Mouse (Mus musculus): Measurements from ENCODE around the gene Umad1. TPM values are rescaled to one million over a fixed set of nuclear protein-coding genes. Genes with fewer than 3 reads are reported as not detected.

Umad1 gene
- polyA plus RNA-seq, 1 experiment from 2014 or later: 57.4 TPM

GRCm38 (mm10) chr6:8376351-8376750 lies 117.3 kb downstream of the Umad1 start:
- no peak for ATAC-seq (ENCODE audit: low FRiP score, low read depth)
- H3K27ac ChIP-seq (replicated peaks): no peak overlapping the region
- H3K36me3 ChIP-seq: peaks cover 6% of the 10 kb centered on the region; the same call in 1 of the 2 replicates
- H3K9ac ChIP-seq: no peak overlapping the region
- WGBS: 95% methylated on average over 5 of the region's 5 CpGs
- no peak overlapping the region for H3K4me3 ChIP-seq
- no peaks in the 10 kb centered on the region for H3K27me3 ChIP-seq
- no peaks in the 10 kb centered on the region; the same call in 1 of the 2 replicates for H3K4me1 ChIP-seq (replicated peaks)
- H3K4me2 ChIP-seq: no peak overlapping the region
- no peaks in the 10 kb centered on the region for H3K9me3 ChIP-seq

- no peaks in the 10 kb centered on the region; the same call in 1 of the 2 replicates for H3K4me1 ChIP-seq (replicated peaks)
Observed at GRCm38 (mm10) chr6:8377667-8378066, 118.6 kb downstream of the Umad1 start.

GRCm38 (mm10) chr6:8389307-8389706 lies 130.2 kb downstream of the Umad1 start:
- no peaks in the 10 kb centered on the region for H3K36me3 ChIP-seq
- WGBS: 100% methylated on average over 2 of the region's 2 CpGs
- H3K4me1 ChIP-seq (replicated peaks): no peaks in the 10 kb centered on the region
- H3K27ac ChIP-seq (replicated peaks): no peak overlapping the region
- H3K9me3 ChIP-seq: no peaks in the 10 kb centered on the region
- H3K27me3 ChIP-seq: no peaks in the 10 kb centered on the region
- no peak overlapping the region for H3K9ac ChIP-seq
- H3K4me3 ChIP-seq: no peak overlapping the region
- no peak for ATAC-seq (ENCODE audit: low FRiP score, low read depth)
- H3K4me2 ChIP-seq: no peak overlapping the region

More at GRCm38 (mm10) chr6:8377667-8378066, 118.6 kb downstream of the Umad1 start:
- no peak overlapping the region for H3K27ac ChIP-seq (replicated peaks)
- no peak overlapping the region for H3K4me3 ChIP-seq
- H3K36me3 ChIP-seq: peaks cover 6% of the 10 kb centered on the region; the same call in 1 of the 2 replicates
- no peaks in the 10 kb centered on the region for H3K9me3 ChIP-seq
- WGBS: 90% methylated on average over 8 of the region's 8 CpGs
- ATAC-seq (ENCODE audit: low FRiP score, low read depth): no peak
- no peak overlapping the region for H3K9ac ChIP-seq
- no peaks in the 10 kb centered on the region for H3K27me3 ChIP-seq
- H3K4me2 ChIP-seq: no peak overlapping the region

DNA sequence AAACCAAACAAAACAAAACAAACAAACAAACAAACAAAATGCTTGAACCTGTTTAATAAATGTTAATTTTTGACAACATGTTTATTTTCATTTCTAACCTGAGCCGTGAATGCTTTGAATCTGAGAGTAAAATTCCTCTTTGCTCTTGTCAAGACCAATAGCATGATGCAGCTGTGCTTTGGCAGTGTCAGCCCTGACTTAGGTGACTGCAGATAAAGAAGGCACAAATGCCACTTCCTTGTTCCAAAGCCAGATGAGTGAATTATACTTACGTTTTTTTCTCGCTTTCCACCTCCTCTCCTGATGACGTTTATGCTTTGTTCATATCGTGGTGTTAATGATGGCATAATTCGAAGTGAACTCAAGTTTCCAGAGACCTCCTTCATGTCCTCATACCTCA lies 131.2 kb downstream of the Umad1 start:
- H3K27me3 ChIP-seq: no peaks in the 10 kb centered on the region
- H3K9ac ChIP-seq: no peak overlapping the region
- WGBS: 94% methylated on average over 6 of the region's 6 CpGs
- H3K4me2 ChIP-seq: no peak overlapping the region
- H3K4me3 ChIP-seq: no peak overlapping the region
- no peaks in the 10 kb centered on the region for H3K4me1 ChIP-seq (replicated peaks)
- ATAC-seq (ENCODE audit: low FRiP score, low read depth): no peak
- H3K9me3 ChIP-seq: no peaks in the 10 kb centered on the region
- no peaks in the 10 kb centered on the region for H3K36me3 ChIP-seq
- no peak overlapping the region for H3K27ac ChIP-seq (replicated peaks)

GRCm38 (mm10) chr6:8390935-8391334 lies 131.8 kb downstream of the Umad1 start:
- no peaks in the 10 kb centered on the region for H3K27me3 ChIP-seq
- H3K4me1 ChIP-seq (replicated peaks): no peaks in the 10 kb centered on the region
- no peak overlapping the region for H3K9ac ChIP-seq
- H3K36me3 ChIP-seq: no peaks in the 10 kb centered on the region
- no peak overlapping the region for H3K4me2 ChIP-seq
- no peaks in the 10 kb centered on the region for H3K9me3 ChIP-seq
- H3K4me3 ChIP-seq: no peak overlapping the region
- 74% methylated on average over 2 of the region's 2 CpGs for WGBS
- no peak for ATAC-seq (ENCODE audit: low FRiP score, low read depth)
- no peak overlapping the region for H3K27ac ChIP-seq (replicated peaks)

DNA sequence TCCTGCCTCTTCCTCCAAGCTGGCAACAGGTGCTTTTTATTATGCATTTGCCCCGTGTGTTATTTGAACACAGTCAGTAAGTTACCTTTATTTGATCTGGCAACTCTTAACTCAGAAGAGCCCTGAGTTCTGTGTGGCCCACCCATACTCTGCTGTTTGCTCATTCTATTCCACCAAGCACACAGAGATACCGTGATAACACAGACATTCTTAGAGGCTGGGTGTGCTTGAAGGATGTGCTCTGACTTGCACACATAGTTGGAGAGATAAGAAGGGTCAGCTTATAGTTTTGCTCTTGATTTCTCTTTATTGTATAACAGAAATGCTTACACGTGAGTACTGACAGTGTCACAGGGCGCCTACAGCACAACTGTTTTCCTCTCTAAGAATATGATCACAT lies 133.9 kb downstream of the Umad1 start:
- Histone ChIP-seq H3K27me3 (no peaks in the 10 kb centered on the region), H3K9me3 (no peaks in the 10 kb centered on the region), H3K4me2 (no peak overlapping the region), H3K36me3 (no peaks in the 10 kb centered on the region), H3K4me3 (no peak overlapping the region), H3K9ac (no peak overlapping the region), H3K4me1 (replicated peaks) (no peaks in the 10 kb centered on the region), H3K27ac (replicated peaks) (no peak overlapping the region)
- no peak for ATAC-seq (ENCODE audit: low FRiP score, low read depth)
- WGBS: 83% methylated on average over 4 of the region's 4 CpGs

DNA sequence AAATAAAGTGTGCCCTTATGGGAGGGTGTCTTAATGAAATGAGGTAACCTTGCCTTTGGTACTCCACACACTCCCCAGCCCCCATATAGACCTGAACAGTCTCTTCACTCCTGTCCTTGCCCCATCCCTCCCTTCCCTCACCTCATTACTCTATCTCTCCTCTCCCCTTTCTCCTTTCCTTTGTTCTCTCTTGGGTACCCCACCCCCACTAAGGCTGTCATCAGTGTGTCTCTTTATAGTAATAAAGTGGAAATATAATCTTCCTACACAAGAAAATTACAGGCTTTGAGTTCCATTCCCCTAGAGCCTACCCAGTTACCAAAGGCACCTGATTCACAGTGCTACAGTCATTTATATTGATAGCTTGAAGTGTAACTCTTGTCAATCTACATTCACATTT lies 135.0 kb downstream of the Umad1 start:
- no peak for ATAC-seq (ENCODE audit: low FRiP score, low read depth)
- H3K4me1 ChIP-seq (replicated peaks): no peaks in the 10 kb centered on the region
- H3K27ac ChIP-seq (replicated peaks): no peak overlapping the region
- H3K9ac ChIP-seq: no peak overlapping the region
- no peaks in the 10 kb centered on the region for H3K36me3 ChIP-seq
- no peak overlapping the region for H3K4me3 ChIP-seq
- no peak overlapping the region for H3K4me2 ChIP-seq
- no peaks in the 10 kb centered on the region for H3K27me3 ChIP-seq
- no peaks in the 10 kb centered on the region for H3K9me3 ChIP-seq

DNA sequence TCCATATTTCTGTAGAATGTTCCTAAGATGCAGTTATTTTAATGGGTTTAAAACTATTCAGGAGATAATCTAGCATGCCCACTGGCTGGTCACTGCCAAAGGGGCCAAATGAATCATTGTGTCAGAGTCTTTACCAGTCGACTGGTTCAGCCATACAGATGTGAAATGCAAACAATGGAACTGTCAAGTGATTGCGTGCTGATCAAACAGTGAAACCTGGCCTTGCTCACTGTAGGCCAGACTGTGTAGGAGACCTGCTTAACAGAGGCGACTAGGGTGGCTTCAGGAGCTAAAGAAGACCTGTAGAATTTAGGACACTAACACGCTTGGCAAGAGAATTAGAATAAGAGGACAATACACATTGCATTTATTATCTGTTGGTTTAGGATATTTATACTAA lies 136.0 kb downstream of the Umad1 start:
- H3K27ac ChIP-seq (replicated peaks): no peak overlapping the region
- no peak overlapping the region for H3K4me3 ChIP-seq
- H3K36me3 ChIP-seq: no peaks in the 10 kb centered on the region
- H3K4me1 ChIP-seq (replicated peaks): no peaks in the 10 kb centered on the region
- H3K4me2 ChIP-seq: no peak overlapping the region
- no peak overlapping the region for H3K9ac ChIP-seq
- no peaks in the 10 kb centered on the region for H3K9me3 ChIP-seq
- 27% methylated on average over 4 of the region's 4 CpGs for WGBS
- H3K27me3 ChIP-seq: no peaks in the 10 kb centered on the region
- no peak for ATAC-seq (ENCODE audit: low FRiP score, low read depth)

- H3K36me3 ChIP-seq: peaks cover 3% of the 10 kb centered on the region; the same call in 1 of the 2 replicates
- ATAC-seq (ENCODE audit: low FRiP score, low read depth): peak; percentile 38; the same call in 1 of the 2 replicates
- no peak overlapping the region for H3K4me2 ChIP-seq
- no peak overlapping the region for H3K27ac ChIP-seq (replicated peaks)
- H3K9me3 ChIP-seq: no peaks in the 10 kb centered on the region
- H3K9ac ChIP-seq: no peak overlapping the region
- 81% methylated on average over 7 of the region's 7 CpGs for WGBS
- no peaks in the 10 kb centered on the region for H3K4me1 ChIP-seq (replicated peaks)
- H3K27me3 ChIP-seq: no peaks in the 10 kb centered on the region
- H3K4me3 ChIP-seq: no peak overlapping the region
Observed at GRCm38 (mm10) chr6:8397252-8397651, 138.2 kb downstream of the Umad1 start.

DNA sequence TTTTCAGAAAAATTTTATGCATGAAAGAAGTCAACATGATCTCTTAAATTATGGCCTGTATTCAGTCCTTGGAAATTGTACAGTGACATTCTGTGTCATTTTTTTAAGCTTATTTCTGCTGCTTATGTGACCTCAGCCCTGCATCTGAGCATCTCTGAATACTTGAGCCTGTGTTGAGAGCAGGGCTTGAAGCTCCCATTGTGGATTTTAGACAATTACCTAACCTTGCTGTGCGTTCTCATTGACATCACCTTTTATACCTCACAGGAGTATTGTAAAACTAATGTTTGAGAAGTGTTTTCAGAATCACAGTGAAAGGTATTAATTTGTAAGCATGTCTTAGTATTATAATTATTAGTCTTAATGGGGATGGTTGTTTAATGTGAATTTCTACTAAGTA lies 140.6 kb downstream of the Umad1 start:
- peaks cover 3% of the 10 kb centered on the region; the same call in 1 of the 2 replicates for H3K36me3 ChIP-seq
- no peak overlapping the region for H3K27ac ChIP-seq (replicated peaks)
- H3K27me3 ChIP-seq: no peaks in the 10 kb centered on the region
- no peaks in the 10 kb centered on the region for H3K9me3 ChIP-seq
- no peak overlapping the region for H3K4me3 ChIP-seq
- no peaks in the 10 kb centered on the region for H3K4me1 ChIP-seq (replicated peaks)
- 60% methylated on average over 1 of the region's 1 CpGs for WGBS
- no peak for ATAC-seq (ENCODE audit: low FRiP score, low read depth)
- no peak overlapping the region for H3K9ac ChIP-seq
- H3K4me2 ChIP-seq: no peak overlapping the region

GRCm38 (mm10) chr6:8403127-8403526 lies 144.0 kb downstream of the Umad1 start:
- Histone ChIP-seq H3K4me2 (no peak overlapping the region), H3K27ac (replicated peaks) (no peak overlapping the region), H3K36me3 (peaks cover 3% of the 10 kb centered on the region; the same call in 1 of the 2 replicates), H3K4me3 (no peak overlapping the region), H3K9ac (no peak overlapping the region), H3K4me1 (replicated peaks) (no peaks in the 10 kb centered on the region), H3K27me3 (no peaks in the 10 kb centered on the region), H3K9me3 (no peaks in the 10 kb centered on the region)
- 95% methylated on average over 5 of the region's 5 CpGs for WGBS
- no peak for ATAC-seq (ENCODE audit: low FRiP score, low read depth)

- Histone ChIP-seq H3K4me2 (no peak overlapping the region), H3K27ac (replicated peaks) (no peak overlapping the region), H3K4me3 (no peak overlapping the region), H3K36me3 (peaks cover 3% of the 10 kb centered on the region; the same call in 1 of the 2 replicates), H3K9ac (no peak overlapping the region), H3K27me3 (no peaks in the 10 kb centered on the region), H3K4me1 (replicated peaks) (no peaks in the 10 kb centered on the region), H3K9me3 (no peaks in the 10 kb centered on the region)
- ATAC-seq (ENCODE audit: low FRiP score, low read depth): no peak
- WGBS: 90% methylated on average over 5 of the region's 5 CpGs
Observed at GRCm38 (mm10) chr6:8405844-8406243, 146.8 kb downstream of the Umad1 start.

GRCm38 (mm10) chr6:8408332-8408731 lies 149.2 kb downstream of the Umad1 start:
- H3K4me3 ChIP-seq: no peak overlapping the region
- H3K36me3 ChIP-seq: no peaks in the 10 kb centered on the region
- no peak overlapping the region for H3K9ac ChIP-seq
- no peak for ATAC-seq (ENCODE audit: low FRiP score, low read depth)
- WGBS: 95% methylated on average over 2 of the region's 2 CpGs
- H3K27ac ChIP-seq (replicated peaks): no peak overlapping the region
- no peaks in the 10 kb centered on the region for H3K27me3 ChIP-seq
- H3K9me3 ChIP-seq: no peaks in the 10 kb centered on the region
- H3K4me2 ChIP-seq: no peak overlapping the region
- H3K4me1 ChIP-seq (replicated peaks): peaks cover 6% of the 10 kb centered on the region; the same call in 1 of the 2 replicates
